Mouse (Mus musculus) lung, postnatal 14 days (tissue): ENCODE results near the gene Olfr205.
"Not testable (repeated sequence)": the region's sequence is repeated elsewhere in the genome, so short reads cannot be mapped to it uniquely, and the experiment has no call there.

Experiments used
- DNase-seq: peaks from one replicate; pipeline ENCODE4 v3.0.0; 2021

Olfr205 gene

GRCm38 (mm10) chr16:59331038-59331437 is at the start of gene Olfr205:
Gene Olfr205 (minus strand): TSS chr16:59331138.
- DNase-seq, result no peak

DNA sequence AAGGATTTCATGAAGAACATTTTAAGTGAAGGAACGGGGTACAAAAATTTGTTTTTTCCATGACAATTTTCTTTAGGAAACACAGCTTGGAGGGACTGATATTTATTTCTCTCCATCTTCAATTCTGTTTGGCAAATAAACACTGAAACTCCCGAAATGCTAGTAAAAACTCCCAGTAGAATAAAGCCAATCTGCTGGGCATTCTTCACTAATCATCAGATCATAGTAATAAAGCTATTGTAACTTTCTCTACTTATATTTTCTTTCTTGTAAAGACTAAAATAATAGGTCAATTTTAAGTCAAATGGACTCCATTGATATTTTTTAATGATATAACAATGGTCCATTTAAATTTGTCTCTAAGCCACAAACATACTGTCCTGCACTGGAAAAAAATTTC is 33.0 kb upstream of the Olfr205 start, which contains the start of gene Olfr209:
TSS of gene Olfr209 (minus strand) at position 101 of the 400 bp plus-strand sequence.
- DNase-seq, result no peak

DNA sequence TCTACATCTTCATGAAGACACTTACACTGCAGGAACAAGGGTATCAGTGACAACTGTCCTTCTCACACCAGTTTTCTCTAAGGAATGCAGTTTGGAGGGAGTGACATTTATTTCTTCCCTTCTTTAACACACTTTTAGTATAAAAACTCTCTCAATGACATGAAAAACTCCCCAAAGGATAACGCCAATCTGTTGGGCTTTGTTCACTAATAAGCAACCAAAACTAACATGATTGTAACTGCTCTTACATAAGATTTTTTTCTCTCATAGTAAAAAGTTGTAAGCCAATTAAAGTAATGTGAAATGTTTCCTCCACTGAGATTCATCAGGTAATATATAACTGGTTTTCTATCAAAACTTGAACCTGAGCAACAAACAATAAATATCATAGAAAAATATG is 18.2 kb upstream of the Olfr205 start, which contains the start of gene Olfr206:
TSS of gene Olfr206 (minus strand) at position 101 of the 400 bp plus-strand sequence.
- no peak for DNase-seq

- DNase-seq, result not testable (repeated sequence)
Observed at GRCm38 (mm10) chr16:59323262-59323661, 7.7 kb downstream of the Olfr205 start.

DNA sequence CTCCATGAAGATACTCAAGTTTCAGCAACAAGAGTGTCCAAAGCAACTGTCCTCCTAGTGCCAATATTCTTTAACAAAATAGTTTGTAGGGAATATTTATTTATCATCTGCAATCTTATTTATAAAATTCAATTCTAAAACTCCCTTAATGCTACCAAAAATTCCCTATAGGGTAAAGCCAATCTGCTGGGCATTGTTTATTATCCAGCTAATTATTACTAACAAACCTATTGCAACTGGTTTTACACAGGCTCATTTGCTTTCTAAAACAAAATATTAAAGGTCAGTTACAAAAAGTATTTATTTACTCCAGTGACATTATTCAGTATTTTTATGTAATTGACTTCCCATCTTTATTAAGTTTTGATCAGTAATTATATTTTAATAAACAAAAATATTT is 12.8 kb downstream of the Olfr205 start, which contains the start of gene Olfr204:
TSS of gene Olfr204 (minus strand) at position 101 of the 400 bp plus-strand sequence.
- no peak for DNase-seq

- DNase-seq, result no peak
Observed at GRCm38 (mm10) chr16:59298581-59298980, 32.4 kb downstream of the Olfr205 start, which contains the start of gene Olfr203. Gene Olfr203 (plus strand): TSS chr16:59298881.

- not testable (repeated sequence) for DNase-seq
Observed at GRCm38 (mm10) chr16:59287576-59287975, 43.4 kb downstream of the Olfr205 start.

- DNase-seq, result no peak
Observed at GRCm38 (mm10) chr16:59286693-59287092, 44.2 kb downstream of the Olfr205 start, which contains the start of gene Olfr202. Gene Olfr202 (minus strand): TSS chr16:59286793.

- DNase-seq, result no peak
Observed at GRCm38 (mm10) chr16:59283476-59283875, 47.5 kb downstream of the Olfr205 start.

DNA sequence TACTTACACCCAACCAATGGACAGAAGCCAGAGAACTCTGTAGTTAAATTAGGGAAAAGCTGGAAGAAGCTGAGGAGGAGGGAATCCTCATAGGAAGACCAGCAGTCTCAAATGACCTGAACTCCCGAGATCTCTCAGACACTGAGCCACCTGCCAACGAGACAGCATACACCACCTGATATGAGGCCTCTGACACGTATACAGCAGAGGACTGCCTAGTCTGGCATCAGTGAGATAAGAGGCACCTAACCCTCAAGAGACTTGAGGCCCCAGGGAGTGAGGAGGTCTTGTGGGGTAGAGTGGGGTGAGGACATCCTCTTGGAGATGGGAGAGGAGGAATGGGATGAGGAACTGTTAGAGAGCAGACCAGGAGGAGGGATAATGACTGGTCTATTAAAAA is 50.4 kb downstream of the Olfr205 start:
- no peak for DNase-seq
